Mouse (Mus musculus): ENCODE measurements around the gene Vmn2r84. TPM values are rescaled to one million over a fixed set of nuclear protein-coding genes. Genes with fewer than 3 reads are reported as not detected.
A peak's percentile ranks its signal among the peaks of the same experiment; 100 is the strongest.
"Not testable (repeated sequence)": the region's sequence is repeated elsewhere in the genome, so short reads cannot be mapped to it uniquely, and the experiment has no call there.

The Vmn2r84 gene
- 0.04 TPM in 1 of 2 replicates, not detected in the other for total RNA-seq (2012; rRNA removed)

GRCm38 (mm10) chr10:130394232-130394631 lies at the start of gene Vmn2r84:
TSS of gene Vmn2r84 (minus strand) at chr10:130394332.
- H3K9me3 ChIP-seq (ENCODE audit: control insufficient read depth, insufficient read depth, low read depth, low read length): no peaks in the 10 kb centered on the region
- in situ Hi-C loops (cut with MboI; ENCODE audit: low sequenced_read_pairs in 2 of 2, unreplicated experiment in 2 of 2): no loop called here
- no peaks in the 10 kb centered on the region for H3K36me3 ChIP-seq (ENCODE audit: control insufficient read depth, insufficient read depth, low read length, poor library complexity, severe bottlenecking)
- H3K27ac ChIP-seq (ENCODE audit: insufficient read depth, low read depth, low read length, poor library complexity, severe bottlenecking): no peak within 1 kb of the TSS
- TF ChIP-seq MAFK (IDR thresholded peaks at IDR 0.05; ENCODE audit: insufficient read depth, low read depth, low read length): no peak
- TF ChIP-seq ZNF384 (IDR thresholded peaks at IDR 0.05; ENCODE audit: low read depth, low read length): no peak
- no peak for TF ChIP-seq HCFC1 (IDR thresholded peaks at IDR 0.05; ENCODE audit: borderline replicate concordance, insufficient read depth, low read length)
- H3K4me1 ChIP-seq (ENCODE audit: control insufficient read depth in 2 of 2, insufficient read depth in 2 of 2, low read length in 2 of 2, poor library complexity in 1 of 2): no peaks in the 10 kb centered on the region
- no peak for DNase-seq (ENCODE audit: low read depth, low spot score)
- no peak within 1 kb of the TSS for H3K9ac ChIP-seq (ENCODE audit: insufficient read depth, low read depth, low read length, poor library complexity, severe bottlenecking)
- no peak within 1 kb of the TSS for H3K4me3 ChIP-seq (ENCODE audit: insufficient read depth in 1 of 2, low read depth in 1 of 2, low read length in 2 of 2, poor library complexity in 1 of 2, severe bottlenecking in 1 of 2)

GRCm38 (mm10) chr10:130434185-130434898 lies 40.2 kb upstream of the Vmn2r84 start:
- H3K4me3 ChIP-seq (ENCODE audit: insufficient read depth in 1 of 2, low read depth in 1 of 2, low read length in 2 of 2, poor library complexity in 1 of 2, severe bottlenecking in 1 of 2); H3K36me3 ChIP-seq (ENCODE audit: control insufficient read depth, insufficient read depth, low read length, poor library complexity, severe bottlenecking); H3K9me3 ChIP-seq (ENCODE audit: control insufficient read depth, insufficient read depth, low read depth, low read length); in situ Hi-C loops (cut with MboI; ENCODE audit: low sequenced_read_pairs in 2 of 2, unreplicated experiment in 2 of 2); H3K9ac ChIP-seq (ENCODE audit: insufficient read depth, low read depth, low read length, poor library complexity, severe bottlenecking); H3K4me1 ChIP-seq (ENCODE audit: control insufficient read depth in 2 of 2, insufficient read depth in 2 of 2, low read length in 2 of 2, poor library complexity in 1 of 2); DNase-seq (ENCODE audit: low read depth, low spot score); H3K27ac ChIP-seq (ENCODE audit: insufficient read depth, low read depth, low read length, poor library complexity, severe bottlenecking): not testable (repeated sequence)

GRCm38 (mm10) chr10:130429603-130430002 lies 35.5 kb upstream of the Vmn2r84 start, which contains the start of gene Vmn2r85:
TSS of gene Vmn2r85 (minus strand) at chr10:130429703.
- in situ Hi-C loops (cut with MboI; ENCODE audit: low sequenced_read_pairs in 2 of 2, unreplicated experiment in 2 of 2); H3K36me3 ChIP-seq (ENCODE audit: control insufficient read depth, insufficient read depth, low read length, poor library complexity, severe bottlenecking); H3K4me1 ChIP-seq (ENCODE audit: control insufficient read depth in 2 of 2, insufficient read depth in 2 of 2, low read length in 2 of 2, poor library complexity in 1 of 2); DNase-seq (ENCODE audit: low read depth, low spot score); H3K4me3 ChIP-seq (ENCODE audit: insufficient read depth in 1 of 2, low read depth in 1 of 2, low read length in 2 of 2, poor library complexity in 1 of 2, severe bottlenecking in 1 of 2); H3K9me3 ChIP-seq (ENCODE audit: control insufficient read depth, insufficient read depth, low read depth, low read length); H3K27ac ChIP-seq (ENCODE audit: insufficient read depth, low read depth, low read length, poor library complexity, severe bottlenecking); H3K9ac ChIP-seq (ENCODE audit: insufficient read depth, low read depth, low read length, poor library complexity, severe bottlenecking): not testable (repeated sequence)

- H3K27ac ChIP-seq (ENCODE audit: insufficient read depth, low read depth, low read length, poor library complexity, severe bottlenecking); H3K9me3 ChIP-seq (ENCODE audit: control insufficient read depth, insufficient read depth, low read depth, low read length); H3K9ac ChIP-seq (ENCODE audit: insufficient read depth, low read depth, low read length, poor library complexity, severe bottlenecking); H3K4me3 ChIP-seq (ENCODE audit: insufficient read depth in 1 of 2, low read depth in 1 of 2, low read length in 2 of 2, poor library complexity in 1 of 2, severe bottlenecking in 1 of 2); H3K36me3 ChIP-seq (ENCODE audit: control insufficient read depth, insufficient read depth, low read length, poor library complexity, severe bottlenecking); H3K4me1 ChIP-seq (ENCODE audit: control insufficient read depth in 2 of 2, insufficient read depth in 2 of 2, low read length in 2 of 2, poor library complexity in 1 of 2); in situ Hi-C loops (cut with MboI; ENCODE audit: low sequenced_read_pairs in 2 of 2, unreplicated experiment in 2 of 2); DNase-seq (ENCODE audit: low read depth, low spot score): not testable (repeated sequence)
Measured at GRCm38 (mm10) chr10:130422368-130422767, 28.2 kb upstream of the Vmn2r84 start.

GRCm38 (mm10) chr10:130420401-130420800 lies 26.3 kb upstream of the Vmn2r84 start:
- no peak overlapping the region for H3K4me3 ChIP-seq (ENCODE audit: insufficient read depth in 1 of 2, low read depth in 1 of 2, low read length in 2 of 2, poor library complexity in 1 of 2, severe bottlenecking in 1 of 2)
- no peaks in the 10 kb centered on the region for H3K9me3 ChIP-seq (ENCODE audit: control insufficient read depth, insufficient read depth, low read depth, low read length)
- in situ Hi-C loops (cut with MboI; ENCODE audit: low sequenced_read_pairs in 2 of 2, unreplicated experiment in 2 of 2): no loop called here
- TF ChIP-seq CHD2 (IDR thresholded peaks at IDR 0.05; ENCODE audit: low read depth, low read length) (no peak), MAFK (IDR thresholded peaks at IDR 0.05; ENCODE audit: insufficient read depth, low read depth, low read length) (no peak), ZNF384 (IDR thresholded peaks at IDR 0.05; ENCODE audit: low read depth, low read length) (no peak), HCFC1 (IDR thresholded peaks at IDR 0.05; ENCODE audit: borderline replicate concordance, insufficient read depth, low read length) (no peak), ZC3H11A (IDR thresholded peaks at IDR 0.05; ENCODE audit: borderline replicate concordance, low read depth, low read length) (no peak)
- H3K27ac ChIP-seq (ENCODE audit: insufficient read depth, low read depth, low read length, poor library complexity, severe bottlenecking): peak overlapping the region; percentile 92; the same call in 1 of the 2 replicates
- H3K4me1 ChIP-seq (ENCODE audit: control insufficient read depth in 2 of 2, insufficient read depth in 2 of 2, low read length in 2 of 2, poor library complexity in 1 of 2): peaks cover 0 to 6% of the 10 kb centered on the region in 2 experiments; a peak in 2 of 4 replicates
- no peak overlapping the region for H3K9ac ChIP-seq (ENCODE audit: insufficient read depth, low read depth, low read length, poor library complexity, severe bottlenecking)
- no peaks in the 10 kb centered on the region for H3K36me3 ChIP-seq (ENCODE audit: control insufficient read depth, insufficient read depth, low read length, poor library complexity, severe bottlenecking)
- DNase-seq (ENCODE audit: low read depth, low spot score): no peak

- in situ Hi-C loops (cut with MboI; ENCODE audit: low sequenced_read_pairs in 2 of 2, unreplicated experiment in 2 of 2); H3K4me1 ChIP-seq (ENCODE audit: control insufficient read depth in 2 of 2, insufficient read depth in 2 of 2, low read length in 2 of 2, poor library complexity in 1 of 2); H3K4me3 ChIP-seq (ENCODE audit: insufficient read depth in 1 of 2, low read depth in 1 of 2, low read length in 2 of 2, poor library complexity in 1 of 2, severe bottlenecking in 1 of 2); H3K9ac ChIP-seq (ENCODE audit: insufficient read depth, low read depth, low read length, poor library complexity, severe bottlenecking); H3K36me3 ChIP-seq (ENCODE audit: control insufficient read depth, insufficient read depth, low read length, poor library complexity, severe bottlenecking); H3K9me3 ChIP-seq (ENCODE audit: control insufficient read depth, insufficient read depth, low read depth, low read length): not testable (repeated sequence)
- peak overlapping the region; percentile 94; the same call in 1 of the 2 replicates for H3K27ac ChIP-seq (ENCODE audit: insufficient read depth, low read depth, low read length, poor library complexity, severe bottlenecking)
- DNase-seq (ENCODE audit: low read depth, low spot score): peak; percentile 35
Measured at GRCm38 (mm10) chr10:130419954-130420353, 25.8 kb upstream of the Vmn2r84 start.

- DNase-seq (ENCODE audit: low read depth, low spot score); H3K36me3 ChIP-seq (ENCODE audit: control insufficient read depth, insufficient read depth, low read length, poor library complexity, severe bottlenecking); H3K4me1 ChIP-seq (ENCODE audit: control insufficient read depth in 2 of 2, insufficient read depth in 2 of 2, low read length in 2 of 2, poor library complexity in 1 of 2); H3K9me3 ChIP-seq (ENCODE audit: control insufficient read depth, insufficient read depth, low read depth, low read length); H3K4me3 ChIP-seq (ENCODE audit: insufficient read depth in 1 of 2, low read depth in 1 of 2, low read length in 2 of 2, poor library complexity in 1 of 2, severe bottlenecking in 1 of 2); in situ Hi-C loops (cut with MboI; ENCODE audit: low sequenced_read_pairs in 2 of 2, unreplicated experiment in 2 of 2); H3K9ac ChIP-seq (ENCODE audit: insufficient read depth, low read depth, low read length, poor library complexity, severe bottlenecking); H3K27ac ChIP-seq (ENCODE audit: insufficient read depth, low read depth, low read length, poor library complexity, severe bottlenecking): not testable (repeated sequence)
Measured at GRCm38 (mm10) chr10:130416352-130416751, 22.2 kb upstream of the Vmn2r84 start.

Data from ES-E14 (cell line).